Mouse (Mus musculus): Measurements from ENCODE around the gene Pfkfb4. TPM values are rescaled to one million over a fixed set of nuclear protein-coding genes. Genes with fewer than 3 reads are reported as not detected.

Gene Pfkfb4
- total RNA-seq, 4 experiments from 2014 or later: 1.4 to 2.1 (median 1.9) TPM

- peak; percentile 87 for DNase-seq (ENCODE audit: low spot score)
Observed at GRCm38 (mm10) chr9:109038086-109038895, 46.7 kb downstream of the Pfkfb4 start, which contains the start of gene Shisa5. Gene Shisa5, plus strand, starts transcription at chr9:109038565.

- DNase-seq (ENCODE audit: low spot score): peak; percentile 84
Observed at GRCm38 (mm10) chr9:109038901-109039364, 47.4 kb downstream of the Pfkfb4 start.

GRCm38 (mm10) chr9:109039681-109040080 is 48.1 kb downstream of the Pfkfb4 start:
- no peak for DNase-seq (ENCODE audit: low spot score)

- no peak for DNase-seq (ENCODE audit: low spot score)
Observed at GRCm38 (mm10) chr9:109040216-109040615, 48.6 kb downstream of the Pfkfb4 start.

- DNase-seq (ENCODE audit: low spot score): no peak
Observed at GRCm38 (mm10) chr9:109040906-109041305, 49.3 kb downstream of the Pfkfb4 start.

GRCm38 (mm10) chr9:109041351-109041750 is 49.8 kb downstream of the Pfkfb4 start:
- DNase-seq (ENCODE audit: low spot score): no peak

GRCm38 (mm10) chr9:109046306-109046705 is 54.7 kb downstream of the Pfkfb4 start:
- DNase-seq (ENCODE audit: low spot score): peak; percentile 57

- no peak for DNase-seq (ENCODE audit: low spot score)
Observed at GRCm38 (mm10) chr9:109049316-109049715, 57.7 kb downstream of the Pfkfb4 start.

GRCm38 (mm10) chr9:109049996-109050673 is 58.6 kb downstream of the Pfkfb4 start:
- DNase-seq (ENCODE audit: low spot score): no peak

- no peak for DNase-seq (ENCODE audit: low spot score)
Observed at GRCm38 (mm10) chr9:109050674-109050997, 59.1 kb downstream of the Pfkfb4 start.

GRCm38 (mm10) chr9:109051011-109051501 is 59.5 kb downstream of the Pfkfb4 start:
- no peak for DNase-seq (ENCODE audit: low spot score)

- no peak for DNase-seq (ENCODE audit: low spot score)
Observed at GRCm38 (mm10) chr9:109051651-109052489, 60.3 kb downstream of the Pfkfb4 start.

GRCm38 (mm10) chr9:109052490-109053260 is 61.1 kb downstream of the Pfkfb4 start:
- no peak for DNase-seq (ENCODE audit: low spot score)

- no peak for DNase-seq (ENCODE audit: low spot score)
Observed at GRCm38 (mm10) chr9:109053366-109053765, 61.8 kb downstream of the Pfkfb4 start.

- DNase-seq (ENCODE audit: low spot score): no peak
Observed at GRCm38 (mm10) chr9:109053851-109054250, 62.3 kb downstream of the Pfkfb4 start.

- DNase-seq (ENCODE audit: low spot score): peak; percentile 87
Observed at GRCm38 (mm10) chr9:109054712-109055111, 63.1 kb downstream of the Pfkfb4 start.

GRCm38 (mm10) chr9:109055271-109056030 is 63.9 kb downstream of the Pfkfb4 start:
- DNase-seq (ENCODE audit: low spot score): no peak

- DNase-seq (ENCODE audit: low spot score): no peak
Observed at GRCm38 (mm10) chr9:109056081-109056690, 64.6 kb downstream of the Pfkfb4 start.

GRCm38 (mm10) chr9:109056916-109057315 is 65.3 kb downstream of the Pfkfb4 start:
- DNase-seq (ENCODE audit: low spot score): no peak

- DNase-seq (ENCODE audit: low spot score): peak; percentile 46
Observed at GRCm38 (mm10) chr9:109057543-109057942, 66.0 kb downstream of the Pfkfb4 start.

Measured in heart, adult 8-10 months (tissue).